Mouse (Mus musculus) kidney, adult 2 months (tissue): Measurements from ENCODE around the gene Ccr7. TPM values are rescaled to one million over a fixed set of nuclear protein-coding genes. Genes with fewer than 3 reads are reported as not detected.

ENCODE experiments used
- DNase-seq: peaks from one replicate; pipeline ENCODE4 v3.0.0; 2021
- H3K27ac ChIP-seq: fragments of 200-500 bp; 2 replicates; pipeline ENCODE4 v1.5.1; 2012; ENCODE audit warnings: low read depth, low read length, control low read depth, inconsistent platforms; ENCODE audit not compliant: insufficient read depth
- H3K27me3 ChIP-seq: fragments of 200-500 bp; replicated peaks from 2 replicates; pipeline ENCODE4 v1.6.1; 2012; ENCODE audit warnings: mild to moderate bottlenecking, moderate library complexity, low read length, inconsistent platforms; ENCODE audit not compliant: control insufficient read depth, insufficient read depth
- H3K36me3 ChIP-seq: fragments of 200-500 bp; 2 replicates; pipeline ENCODE4 v1.6.1; 2012; ENCODE audit warnings: mild to moderate bottlenecking, moderate library complexity, low read length, inconsistent platforms; ENCODE audit not compliant: control insufficient read depth, insufficient read depth
- H3K4me1 ChIP-seq: fragments of 200-500 bp; 2 replicates; pipeline ENCODE4 v1.6.1; 2011; ENCODE audit warnings: low read length; ENCODE audit not compliant: control insufficient read depth, insufficient read depth
- H3K4me3 ChIP-seq: fragments of 200-500 bp; 2 replicates; pipeline ENCODE4 v1.5.1; 2011; ENCODE audit warnings: mild to moderate bottlenecking, low read depth, low read length, control low read depth; ENCODE audit not compliant: insufficient read depth
- CTCF ChIP-seq: fragments of 200-500 bp; conservative IDR thresholded peaks from 2 replicates; pipeline ENCODE4 v1.5.1; 2011; ENCODE audit warnings: low read depth, mild to moderate bottlenecking, control low read depth, low read length, moderate library complexity, mixed read lengths; ENCODE audit not compliant: insufficient read depth, insufficient read length
- POLR2A ChIP-seq: fragments of 200-500 bp; IDR thresholded peaks from one replicate; pipeline ENCODE4 v1.6.1; 2011; ENCODE audit warnings: low read depth, low read length, control low read depth
- WGBS: fragments of 180-500 bp; shearing (Covaris S2); methylation state at CpG from one replicate; pipeline ENCODE4 v1.1.7; 2018; 5-methylcytosine and 5-hydroxymethylcytosine counted together
- polyA plus RNA-seq: library from polyadenylated mRNA; depleted of rRNA; stranded (reverse); fragments of >200 nt; gene quantifications from 2 replicates; pipeline ENCODE4 v1.2.3, GENCODE M21; 2012

The Ccr7 gene
- polyA plus RNA-seq, 1 experiment = 11.2 TPM

- no peaks in the 10 kb centered on the region for H3K27me3 ChIP-seq
- H3K27ac ChIP-seq = no peak overlapping the region
- H3K36me3 ChIP-seq = no peaks in the 10 kb centered on the region
- TF ChIP-seq POLR2A = no peak
- no peak for TF ChIP-seq CTCF
- 54% methylated on average over 7 of the region's 7 CpGs for WGBS
- DNase-seq = no peak
- no peak overlapping the region for H3K4me3 ChIP-seq
- no peaks in the 10 kb centered on the region for H3K4me1 ChIP-seq
Measured at GRCm38 (mm10) chr11:99153767-99154753, 817 bp downstream of the Ccr7 start.

GRCm38 (mm10) chr11:99152323-99153144, 2.3 kb downstream of the Ccr7 start:
- TF ChIP-seq POLR2A (no peak), CTCF (no peak)
- Histone ChIP-seq H3K4me3 (no peak overlapping the region), H3K27me3 (no peaks in the 10 kb centered on the region), H3K27ac (no peak overlapping the region), H3K4me1 (no peaks in the 10 kb centered on the region), H3K36me3 (no peaks in the 10 kb centered on the region)
- DNase-seq = no peak
- 83% methylated on average over 7 of the region's 7 CpGs for WGBS

- Histone ChIP-seq H3K4me1 (no peaks in the 10 kb centered on the region), H3K27ac (no peak overlapping the region)
- 81% methylated on average over 11 of the region's 11 CpGs for WGBS
Measured at GRCm38 (mm10) chr11:99151333-99151930, 3.4 kb downstream of the Ccr7 start.

GRCm38 (mm10) chr11:99150889-99151288, 4.0 kb downstream of the Ccr7 start:
- 55% methylated on average over 7 of the region's 7 CpGs for WGBS
- Histone ChIP-seq H3K4me3 (no peak overlapping the region), H3K36me3 (no peaks in the 10 kb centered on the region), H3K27me3 (no peaks in the 10 kb centered on the region), H3K27ac (no peak overlapping the region), H3K4me1 (no peaks in the 10 kb centered on the region)
- TF ChIP-seq POLR2A (no peak), CTCF (no peak)
- DNase-seq = no peak

More at GRCm38 (mm10) chr11:99151333-99151930, 3.4 kb downstream of the Ccr7 start:
- Histone ChIP-seq H3K36me3 (no peaks in the 10 kb centered on the region), H3K4me3 (no peak overlapping the region), H3K27me3 (no peaks in the 10 kb centered on the region)
- TF ChIP-seq CTCF = no peak
- no peak for TF ChIP-seq POLR2A
- DNase-seq = no peak

GRCm38 (mm10) chr11:99149898-99150757, 4.7 kb downstream of the Ccr7 start:
- Histone ChIP-seq H3K36me3 (no peaks in the 10 kb centered on the region), H3K4me1 (no peaks in the 10 kb centered on the region), H3K27me3 (no peaks in the 10 kb centered on the region), H3K4me3 (no peak overlapping the region), H3K27ac (no peak overlapping the region)
- TF ChIP-seq CTCF (peak; percentile 98), POLR2A (no peak)
- DNase-seq = peak; percentile 77
- 53% methylated on average over 19 of the region's 19 CpGs for WGBS
